In the genomic region with DNA sequence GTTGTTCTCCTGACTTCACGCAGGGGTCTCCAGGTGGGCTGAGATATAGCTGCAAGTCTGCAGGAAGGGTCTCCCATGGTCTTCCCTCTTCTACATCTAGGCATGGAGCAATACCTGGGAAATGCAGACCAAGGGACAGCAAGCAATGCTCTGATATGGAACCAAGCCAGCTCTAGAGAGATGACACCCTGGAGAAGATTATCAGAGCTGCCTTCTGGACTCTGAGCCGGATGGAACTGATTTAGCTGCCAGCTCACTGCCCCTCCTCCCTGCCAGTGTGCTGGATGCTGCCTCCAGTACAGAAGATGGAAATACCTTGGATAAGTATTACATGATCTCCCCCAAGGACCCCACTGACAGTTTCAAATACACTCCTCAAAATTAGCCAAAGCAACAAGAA, we compare ENCODE assay signal across 10 mouse cellular contexts.
"Had no signal": no experiment of that assay in that cellular context is flagged by ENCODE, and none has a peak within 500 bp of the region (broad histone marks: within the 10 kb centered on the region; RNA-seq: fewer than 3 reads in every experiment).

No protein-coding gene starts in this region.

- DNase-seq: kidney, adult 9 months; kidney, postnatal 4 days; left cerebral cortex, postnatal 4 days; lung, embryonic 14.5 days; lung, postnatal 10 days; lung, postnatal 4 days; right cerebral cortex, postnatal 4 days; spleen, adult 18-20 months; thymus, adult 18-20 months; thymus, postnatal 25 days had no signal
